Mouse (Mus musculus) stomach, postnatal 0 days (tissue): ENCODE data around the gene Zfp366.

ENCODE experiments used
- CTCF ChIP-seq: IDR thresholded peaks from 2 replicates; pipeline ENCODE4 v1.5.1; 2016; ENCODE audit warnings: antibody characterized with exemption, low read depth, mild to moderate bottlenecking, moderate library complexity
- EP300 ChIP-seq: optimal IDR thresholded peaks from 2 replicates; pipeline ENCODE3; 2016; ENCODE audit warnings: antibody characterized with exemption

GRCm38 (mm10) chr13:99217984-99218383 lies 33.4 kb downstream of the Zfp366 start:
- no peak for TF ChIP-seq CTCF
- TF ChIP-seq EP300 = no peak
